Mouse (Mus musculus) kidney, embryonic 14.5 days (tissue): ENCODE measurements at regions not wholly inside any gene's neighbourhood (a gene's known extent, or its start where the extent isn't known, plus 50 kb on each side); places are given as distances from the start of the nearest gene placed in this dataset.
"Not testable (repeated sequence)": the region's sequence is repeated elsewhere in the genome, so short reads cannot be mapped to it uniquely, and the experiment has no call there.

Source experiments
- ATAC-seq: fragments of 200-750 bp; cut with Nextera tagmentation; 2 replicates; pipeline ENCODE4 v1.8.0; 2017; ENCODE audit warnings: moderate number of reproducible peaks, mild to moderate bottlenecking, moderate TSS enrichment, moderate library complexity; ENCODE audit not compliant: low FRiP score, low TSS enrichment
- H3K27ac ChIP-seq: fragments of 300-500 bp; sonication (generic); 2 replicates; pipeline ENCODE4 v1.5.1; 2014; ENCODE audit warnings: low read depth, mild to moderate bottlenecking, low read length, moderate library complexity, mixed read lengths
- H3K27me3 ChIP-seq: fragments of 300-500 bp; sonication (generic); 2 replicates; pipeline ENCODE4 v1.6.1; 2014; ENCODE audit warnings: mild to moderate bottlenecking, low read length; ENCODE audit not compliant: control insufficient read depth, insufficient read depth
- H3K36me3 ChIP-seq: fragments of 300-500 bp; sonication (generic); 2 replicates; pipeline ENCODE4 v1.6.1; 2014; ENCODE audit warnings: low read length, mixed read lengths; ENCODE audit not compliant: control insufficient read depth, insufficient read depth
- H3K4me1 ChIP-seq: fragments of 300-500 bp; sonication (generic); 2 replicates; pipeline ENCODE4 v1.6.1; 2014; ENCODE audit warnings: low read length, mixed read lengths; ENCODE audit not compliant: control insufficient read depth, insufficient read depth
- H3K4me2 ChIP-seq: fragments of 300-500 bp; sonication (generic); replicated peaks from 2 replicates; pipeline ENCODE4 v1.6.1; 2014; ENCODE audit warnings: low read depth, mild to moderate bottlenecking, low read length
- H3K4me3 ChIP-seq: fragments of 300-500 bp; sonication (generic); 2 replicates; pipeline ENCODE4 v1.5.1; 2014; ENCODE audit warnings: mild to moderate bottlenecking, low read length
- H3K9ac ChIP-seq: fragments of 300-500 bp; sonication (generic); 2 replicates; pipeline ENCODE4 v1.6.1; 2014; ENCODE audit warnings: low read depth, mild to moderate bottlenecking, low read length, moderate library complexity
- H3K9me3 ChIP-seq: fragments of 300-500 bp; sonication (generic); 2 replicates; pipeline ENCODE4 v1.6.1; 2016; ENCODE audit warnings: low read length; ENCODE audit not compliant: control insufficient read depth
- WGBS: fragments of 180-500 bp; shearing (Covaris S2); extraction: QIAGEN DNeasy Blood & Tissue Kit; methylation state at CpG from one replicate; pipeline ENCODE4 v1.1.7; 2014; 5-methylcytosine and 5-hydroxymethylcytosine counted together

DNA sequence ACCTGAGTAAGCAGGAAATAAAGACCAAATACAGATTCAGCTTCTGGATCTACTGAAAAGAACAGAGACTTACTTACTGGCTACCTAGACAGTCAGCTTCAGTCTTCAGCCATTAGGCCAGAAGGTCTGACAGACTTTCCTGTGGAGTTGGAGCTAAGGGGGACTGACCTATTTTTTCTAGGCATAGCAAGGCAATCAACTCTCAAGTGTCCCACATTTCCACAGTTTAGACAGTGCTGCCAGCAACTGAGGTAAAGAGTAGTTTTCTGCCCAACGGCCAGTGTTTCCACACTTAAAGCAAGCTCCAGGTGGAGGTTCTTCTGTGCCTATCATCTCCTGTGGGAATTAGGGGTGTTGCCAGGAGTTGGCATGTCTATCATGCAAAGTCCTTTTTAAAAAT, 111.3 kb upstream of the Ppp6c start:
- Histone ChIP-seq H3K27me3 (no peaks in the 10 kb centered on the region), H3K27ac (no peak overlapping the region), H3K4me1 (0 out of 2 replicates have a peak, but pooled peaks cover 10% of the 10 kb centered on the region), H3K9ac (no peak overlapping the region), H3K4me2 (no peak overlapping the region), H3K9me3 (no peaks in the 10 kb centered on the region), H3K36me3 (no peaks in the 10 kb centered on the region), H3K4me3 (no peak overlapping the region)
- 71% methylated on average over 1 of the region's 1 CpGs for WGBS
- no peak for ATAC-seq

DNA sequence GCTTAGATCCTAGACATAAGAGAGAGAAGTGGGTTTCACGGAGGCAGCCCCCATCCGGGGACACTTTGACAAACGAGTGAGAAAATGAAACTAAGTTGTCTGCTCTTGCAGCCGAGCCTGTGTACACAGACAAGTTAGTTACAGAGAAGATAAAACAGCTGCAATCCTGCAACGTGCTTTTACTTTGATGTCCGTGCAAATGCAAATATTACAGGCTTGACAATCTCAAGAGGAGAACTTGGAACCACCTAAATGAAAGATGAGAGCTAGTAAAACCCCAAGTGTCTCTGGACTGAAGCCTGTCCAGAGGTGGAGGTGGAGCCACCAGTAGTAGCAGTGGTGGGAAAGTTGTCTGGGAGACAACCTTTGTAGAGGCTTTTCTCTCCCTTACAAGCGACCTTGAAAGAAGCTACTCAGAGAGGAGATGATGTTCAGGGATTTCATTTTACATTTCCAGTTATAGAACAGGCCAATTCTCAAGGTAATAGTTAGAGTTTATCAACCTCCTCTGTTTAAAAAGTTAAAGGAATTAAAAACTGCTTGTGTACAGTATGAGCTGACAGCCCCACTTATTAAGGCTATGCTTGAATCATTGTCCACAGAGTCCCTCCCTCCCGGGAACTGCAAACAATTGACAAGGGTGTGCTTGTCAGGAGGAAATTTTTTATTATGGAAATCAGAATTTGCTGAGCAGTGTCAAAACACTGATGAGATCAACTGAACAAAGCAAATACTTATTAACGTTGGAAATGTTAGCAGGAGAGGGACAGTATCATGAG, 99.7 kb upstream of the Ppp6c start:
- Histone ChIP-seq H3K9ac (no peak overlapping the region), H3K9me3 (no peaks in the 10 kb centered on the region), H3K36me3 (no peaks in the 10 kb centered on the region), H3K4me1 (no peaks in the 10 kb centered on the region), H3K27me3 (no peaks in the 10 kb centered on the region), H3K4me2 (peak overlapping the region; percentile 29), H3K27ac (no peak overlapping the region), H3K4me3 (peak overlapping the region; percentile 3; the same call in 1 of the 2 replicates)
- WGBS: 43% methylated on average over 9 of the region's 9 CpGs
- no peak for ATAC-seq

DNA sequence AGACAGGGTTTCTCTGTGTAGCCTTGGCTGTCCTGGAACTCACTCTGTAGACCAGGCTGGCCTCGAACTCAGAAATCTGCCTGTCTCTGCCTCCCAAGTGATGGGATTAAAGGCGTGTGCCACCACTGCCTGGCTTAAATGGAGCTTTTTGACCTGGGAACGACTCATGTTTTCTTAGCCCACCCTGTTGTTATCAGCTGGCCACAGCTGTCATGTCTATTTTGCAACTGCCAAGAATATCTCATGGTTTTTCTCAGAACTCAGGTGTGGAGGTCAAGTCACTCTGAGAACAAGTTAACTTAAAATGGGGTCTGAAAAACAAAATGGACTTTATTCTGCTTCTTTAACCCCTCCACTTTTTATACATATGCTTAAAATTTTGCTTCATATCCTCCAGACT, 98.9 kb upstream of the Ppp6c start:
- ATAC-seq, H3K4me1 ChIP-seq, H3K27me3 ChIP-seq, H3K4me2 ChIP-seq, H3K9me3 ChIP-seq, H3K36me3 ChIP-seq, H3K27ac ChIP-seq, H3K4me3 ChIP-seq, H3K9ac ChIP-seq: not testable (repeated sequence)
- WGBS: 76% methylated on average over 3 of the region's 3 CpGs

DNA sequence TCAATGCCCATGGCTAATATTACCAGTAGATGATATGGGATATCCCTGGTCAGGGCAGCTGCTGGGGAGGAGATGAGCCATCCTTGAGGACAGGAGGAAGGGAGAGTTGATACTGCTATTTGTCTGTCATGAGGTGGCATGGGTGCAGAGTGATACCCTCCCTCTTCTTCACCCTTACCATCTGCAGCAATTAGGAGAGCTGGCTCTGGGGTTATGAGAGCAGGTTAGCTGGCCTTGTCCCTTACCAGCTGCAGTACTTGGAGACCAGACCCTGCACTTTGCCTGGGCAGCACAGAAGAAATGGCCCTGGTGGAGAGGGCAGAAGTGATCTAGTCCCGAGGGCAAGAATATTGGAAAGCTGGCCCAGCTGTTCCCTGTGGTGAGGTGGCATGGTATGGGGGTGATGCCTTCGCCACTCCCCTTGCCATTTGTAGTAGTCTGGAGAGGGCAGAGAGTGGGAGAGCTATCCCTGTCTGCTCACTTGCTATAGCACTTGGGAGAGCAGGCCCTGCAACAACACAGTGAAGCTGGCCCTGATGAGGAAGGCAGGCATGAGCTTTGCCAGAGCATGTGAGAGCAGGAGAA, 73.6 kb upstream of the Ppp6c start:
- no peak overlapping the region for H3K4me2 ChIP-seq
- H3K4me1 ChIP-seq: no peaks in the 10 kb centered on the region
- H3K36me3 ChIP-seq: no peaks in the 10 kb centered on the region
- H3K4me3 ChIP-seq: no peak overlapping the region
- H3K27me3 ChIP-seq: no peaks in the 10 kb centered on the region
- WGBS: 81% methylated on average over 2 of the region's 2 CpGs
- no peak overlapping the region for H3K9ac ChIP-seq
- ATAC-seq: no peak
- H3K27ac ChIP-seq: no peak overlapping the region
- no peaks in the 10 kb centered on the region for H3K9me3 ChIP-seq

DNA sequence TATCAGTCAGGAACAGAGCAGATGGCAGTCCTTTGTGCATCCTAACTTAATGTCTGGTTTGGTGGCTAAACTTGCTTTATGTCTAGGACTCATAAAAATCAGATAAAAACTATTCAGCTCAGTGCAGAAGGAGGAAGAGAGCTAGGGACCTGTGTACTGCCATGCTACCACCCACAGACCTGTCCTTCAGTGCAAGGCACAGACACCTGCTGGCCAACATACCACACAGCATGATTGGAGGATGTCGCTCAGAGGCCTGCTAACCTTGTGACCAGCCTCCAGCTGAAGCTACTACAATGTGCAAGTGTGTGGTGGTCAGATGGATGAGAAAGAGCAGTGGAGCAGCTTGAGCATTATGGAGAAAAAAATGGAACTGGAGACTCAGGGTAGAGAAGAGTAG, 73.0 kb upstream of the Ppp6c start:
- ATAC-seq: no peak
- H3K36me3 ChIP-seq: no peaks in the 10 kb centered on the region
- H3K27ac ChIP-seq: no peak overlapping the region
- H3K4me3 ChIP-seq: no peak overlapping the region
- H3K4me2 ChIP-seq: no peak overlapping the region
- no peaks in the 10 kb centered on the region for H3K27me3 ChIP-seq
- no peak overlapping the region for H3K9ac ChIP-seq
- 70% methylated on average over 1 of the region's 1 CpGs for WGBS
- H3K4me1 ChIP-seq: no peaks in the 10 kb centered on the region
- no peaks in the 10 kb centered on the region for H3K9me3 ChIP-seq

DNA sequence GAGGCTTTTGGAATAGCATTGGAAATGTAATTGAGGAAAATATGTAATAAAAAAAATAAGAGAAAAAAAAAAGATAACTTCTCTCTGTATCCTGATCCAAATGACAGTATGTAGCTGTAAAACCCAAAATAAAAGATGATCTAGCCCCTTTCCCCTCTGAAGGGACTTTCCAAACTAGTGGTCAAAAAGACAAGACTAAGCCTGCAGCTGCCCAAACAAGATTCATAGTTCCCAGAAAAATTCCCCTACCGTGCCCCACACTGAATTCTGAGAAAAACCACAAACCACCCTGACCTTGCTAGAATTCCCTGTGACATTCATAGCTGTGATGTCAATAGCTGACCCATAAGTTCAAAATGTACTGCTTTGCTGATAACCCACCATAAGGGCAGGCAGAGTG, 69.2 kb upstream of the Ppp6c start:
- WGBS: 85% methylated on average over 1 of the region's 1 CpGs
- Histone ChIP-seq H3K27ac (no peak overlapping the region), H3K4me1 (no peaks in the 10 kb centered on the region), H3K27me3 (no peaks in the 10 kb centered on the region), H3K4me2 (no peak overlapping the region), H3K9ac (no peak overlapping the region), H3K9me3 (no peaks in the 10 kb centered on the region), H3K4me3 (no peak overlapping the region), H3K36me3 (no peaks in the 10 kb centered on the region)
- no peak for ATAC-seq

DNA sequence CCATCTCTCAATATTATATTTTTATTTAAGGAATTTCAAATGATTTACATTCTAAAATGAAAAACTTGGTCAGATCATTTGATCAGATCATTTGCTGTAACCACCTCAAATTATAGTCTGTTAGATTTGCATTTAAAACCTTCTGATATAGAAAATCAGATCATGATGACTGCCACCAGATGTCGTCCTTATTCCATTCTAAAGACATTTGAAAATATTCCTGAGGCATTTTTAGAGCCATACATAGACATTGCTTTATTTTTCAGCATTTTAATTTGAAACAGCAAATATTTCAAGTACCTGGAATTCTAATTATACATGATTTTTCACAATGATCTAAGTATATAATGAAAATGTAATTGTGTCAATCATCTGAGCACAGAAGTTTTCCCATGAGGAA, 52.0 kb upstream of the Ppp6c start:
- Histone ChIP-seq H3K27me3 (no peaks in the 10 kb centered on the region), H3K36me3 (no peaks in the 10 kb centered on the region), H3K9ac (no peak overlapping the region), H3K4me3 (no peak overlapping the region), H3K27ac (no peak overlapping the region), H3K4me1 (no peaks in the 10 kb centered on the region), H3K4me2 (no peak overlapping the region), H3K9me3 (no peaks in the 10 kb centered on the region)
- WGBS: 72% methylated on average over 1 of the region's 1 CpGs
- ATAC-seq: no peak
